Mouse (Mus musculus) activated CD4-positive, CD25-positive, alpha-beta regulatory T cell, adult 4 months (primary cell): ENCODE measurements around the gene Exosc10. TPM values are rescaled to one million over a fixed set of nuclear protein-coding genes. Genes with fewer than 3 reads are reported as not detected.

Experiments
- ATAC-seq: one replicate; pipeline ENCODE4 v1.8.0; 2017
- polyA plus RNA-seq, 2 experiments: library from polyadenylated mRNA; unstranded; fragments of 100-300 nt; shearing (Covaris generic); gene quantifications; one replicate each; pipeline ENCODE4 v1.2.1; 2017

Exosc10 gene
- 10 to 100 TPM; 65.2 to 88.1 TPM for polyA plus RNA-seq

- ATAC-seq, result peak; percentile 87
These were observed at the start of gene Exosc10 for GRCm38 (mm10) chr4:148558297-148559000. Gene Exosc10 (plus strand): TSS chr4:148558429.

GRCm38 (mm10) chr4:148509450-148510084, 48.7 kb upstream of the Exosc10 start:
- peak; percentile 87 for ATAC-seq

GRCm38 (mm10) chr4:148510691-148511090, 47.5 kb upstream of the Exosc10 start:
- no peak for ATAC-seq

DNA sequence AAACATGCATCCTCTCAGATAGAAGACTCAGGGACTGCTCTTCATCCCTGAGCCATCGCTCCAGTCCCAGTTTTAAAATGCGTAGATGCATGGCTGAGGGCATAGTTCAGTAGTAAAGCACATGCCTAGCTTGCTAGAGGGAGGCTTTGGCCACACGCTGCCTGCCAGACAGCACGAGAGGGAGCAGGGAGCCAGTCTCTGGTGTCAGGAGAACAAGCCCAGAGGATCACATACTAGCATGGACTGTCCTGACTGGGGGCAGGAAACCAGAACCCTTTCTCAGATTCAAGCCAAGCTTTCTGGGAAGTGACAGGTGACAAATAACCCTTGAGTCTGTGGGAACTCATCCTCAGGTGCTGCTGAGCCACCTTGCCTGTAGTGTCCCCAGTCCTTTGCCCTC, 46.9 kb upstream of the Exosc10 start:
- ATAC-seq, result no peak

DNA sequence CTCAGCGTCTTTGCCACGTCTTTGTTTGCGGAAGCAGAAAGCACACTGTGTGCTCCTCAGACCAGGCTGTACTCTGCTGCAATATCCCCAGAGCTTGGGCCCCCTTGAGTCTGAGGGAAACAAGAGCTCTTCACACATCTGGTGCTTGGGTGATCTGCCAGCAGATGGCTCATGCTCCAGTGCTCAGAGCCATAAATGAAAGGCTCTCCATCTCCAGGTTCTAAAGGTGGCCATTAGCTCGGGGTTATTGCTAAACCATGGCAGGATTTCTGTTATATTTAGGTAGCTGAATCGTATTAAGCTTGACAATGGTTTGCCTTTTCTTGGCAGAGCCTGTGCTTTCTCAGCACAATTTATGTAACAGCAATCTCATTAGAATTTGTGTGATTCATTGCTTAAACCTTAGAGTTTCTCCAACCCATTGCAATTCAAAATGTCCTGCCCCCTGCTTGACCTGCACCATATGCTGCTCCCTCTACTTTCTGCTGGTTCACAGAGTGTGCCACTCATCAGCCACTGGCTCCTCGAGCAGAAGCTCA, 45.1 kb upstream of the Exosc10 start:
- ATAC-seq, result no peak

DNA sequence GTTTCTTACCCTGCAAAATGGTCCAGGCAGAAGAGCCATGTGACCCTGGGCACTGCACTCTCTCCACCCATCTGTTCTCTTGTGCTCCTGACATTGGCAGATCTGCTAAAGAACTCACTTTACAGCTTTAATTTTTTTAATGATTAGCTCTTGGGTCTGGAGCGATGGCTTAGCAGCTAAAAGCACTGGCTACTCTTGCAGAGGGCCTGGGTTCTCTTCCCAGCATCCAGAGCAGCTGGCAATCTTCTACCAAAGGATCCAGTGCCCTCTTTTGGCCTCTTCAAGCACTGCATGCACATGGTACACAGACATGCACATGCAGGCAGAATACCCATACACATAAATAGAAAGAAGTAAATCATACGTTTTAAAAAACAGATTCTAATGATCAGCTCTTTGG, 42.9 kb upstream of the Exosc10 start:
- ATAC-seq, result no peak

DNA sequence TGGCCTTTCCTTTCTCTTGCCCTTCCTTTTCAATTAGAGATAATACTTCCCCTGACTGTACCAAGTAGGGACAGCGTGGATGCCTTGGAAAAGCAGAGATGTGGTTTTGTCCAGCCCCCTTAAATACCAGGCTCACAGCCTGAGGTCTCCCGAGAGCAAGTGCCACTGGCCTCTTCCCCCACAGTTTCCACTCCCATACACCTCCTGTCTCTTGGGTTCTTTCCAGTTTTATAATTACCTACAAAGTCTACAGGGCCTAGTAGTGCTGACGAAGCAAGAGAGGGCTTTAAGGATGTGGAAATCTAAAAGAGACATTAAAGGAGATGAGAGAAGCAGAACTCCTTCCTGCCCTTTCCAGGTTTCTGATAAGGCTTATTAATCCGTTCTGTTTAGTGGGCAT, 40.4 kb upstream of the Exosc10 start:
- ATAC-seq, result no peak

- ATAC-seq, result no peak
These were observed 39.9 kb upstream of the Exosc10 start for GRCm38 (mm10) chr4:148518235-148518795.

DNA sequence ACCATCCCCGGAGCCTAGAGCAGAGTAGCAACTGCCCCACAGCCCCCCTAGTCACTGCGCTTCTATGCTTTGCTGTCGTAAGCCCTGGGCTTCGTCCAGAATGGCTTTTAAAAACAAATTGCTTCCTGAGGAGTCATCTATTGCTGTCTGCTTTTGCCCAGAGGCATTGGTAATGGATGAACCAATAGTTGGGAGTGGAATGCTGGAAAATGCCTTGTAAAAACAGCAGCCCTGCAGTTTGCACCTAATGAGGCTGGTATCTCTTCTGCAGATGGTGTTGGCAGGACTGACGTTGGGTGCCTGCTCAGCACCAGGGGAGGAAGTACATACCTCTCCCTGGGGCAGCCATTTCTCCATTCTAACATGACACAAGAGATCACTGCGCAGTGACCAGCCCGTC, 34.7 kb upstream of the Exosc10 start:
- no peak for ATAC-seq

GRCm38 (mm10) chr4:148527158-148527910, 30.9 kb upstream of the Exosc10 start:
- no peak for ATAC-seq

GRCm38 (mm10) chr4:148530351-148530750, 27.9 kb upstream of the Exosc10 start:
- no peak for ATAC-seq

GRCm38 (mm10) chr4:148530778-148531177, 27.5 kb upstream of the Exosc10 start:
- ATAC-seq, result no peak

GRCm38 (mm10) chr4:148531341-148531740, 26.9 kb upstream of the Exosc10 start:
- no peak for ATAC-seq

GRCm38 (mm10) chr4:148532516-148532915, 25.7 kb upstream of the Exosc10 start:
- ATAC-seq, result no peak

- no peak for ATAC-seq
These were observed 24.5 kb upstream of the Exosc10 start for GRCm38 (mm10) chr4:148533613-148534328.

GRCm38 (mm10) chr4:148535876-148536275, 22.4 kb upstream of the Exosc10 start:
- ATAC-seq, result no peak

GRCm38 (mm10) chr4:148549106-148549505, 9.1 kb upstream of the Exosc10 start:
- no peak for ATAC-seq

DNA sequence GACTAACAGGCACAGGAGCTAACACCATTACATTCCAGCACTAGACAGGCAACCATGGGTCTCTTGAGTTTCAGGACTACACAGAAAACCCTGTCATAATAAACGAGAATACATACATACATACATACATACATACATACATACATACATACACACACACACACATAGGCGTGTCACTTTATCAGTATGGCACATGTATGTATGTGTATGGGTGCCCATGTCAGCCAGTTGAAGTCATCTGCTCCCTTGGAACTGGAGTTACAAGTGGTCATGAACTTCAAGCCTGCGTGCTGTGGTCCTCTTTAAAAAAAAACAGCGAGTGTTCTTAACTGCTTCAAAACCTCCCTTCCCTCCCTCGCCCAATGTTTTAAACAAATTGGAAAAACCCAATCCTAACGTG, 463 bp upstream of the Exosc10 start:
- no peak for ATAC-seq

GRCm38 (mm10) chr4:148562676-148563075, 4.4 kb downstream of the Exosc10 start:
- ATAC-seq, result no peak

- ATAC-seq, result no peak
These were observed 5.4 kb downstream of the Exosc10 start for GRCm38 (mm10) chr4:148563595-148563994.

GRCm38 (mm10) chr4:148570138-148570537, 11.9 kb downstream of the Exosc10 start:
- no peak for ATAC-seq

- no peak for ATAC-seq
These were observed 12.6 kb downstream of the Exosc10 start for GRCm38 (mm10) chr4:148570693-148571295.
